Mouse (Mus musculus) layer of hippocampus, adult 9-11 months (tissue): ENCODE results near the gene Mrps18b.

Experiments
- DNase-seq: peaks from one replicate; pipeline ENCODE4 v3.0.0; 2022

Gene Mrps18b

GRCm38 (mm10) chr17:35873774-35874519 is 42.2 kb downstream of the Mrps18b start:
- DNase-seq: peak; percentile 70

- DNase-seq: no peak
Measured at GRCm38 (mm10) chr17:35870884-35871696, 45.1 kb downstream of the Mrps18b start.

- peak; percentile 84 for DNase-seq
Measured at GRCm38 (mm10) chr17:35870151-35870883, 45.9 kb downstream of the Mrps18b start.

GRCm38 (mm10) chr17:35869346-35870067 is 46.7 kb downstream of the Mrps18b start:
- DNase-seq: no peak

- no peak for DNase-seq
Measured at GRCm38 (mm10) chr17:35868961-35869345, 47.2 kb downstream of the Mrps18b start.

- DNase-seq: peak; percentile 31
Measured at GRCm38 (mm10) chr17:35868165-35868820, 47.9 kb downstream of the Mrps18b start.

- DNase-seq: no peak
Measured at GRCm38 (mm10) chr17:35866911-35867890, 49.0 kb downstream of the Mrps18b start.

- no peak for DNase-seq
Measured at GRCm38 (mm10) chr17:35866281-35866831, 49.8 kb downstream of the Mrps18b start.

- peak; percentile 21 for DNase-seq
Measured at GRCm38 (mm10) chr17:35865481-35866280, 50.5 kb downstream of the Mrps18b start, which contains the start of gene Ppp1r18. Gene Ppp1r18, plus strand, starts transcription at chr17:35865593.

- no peak for DNase-seq
Measured at GRCm38 (mm10) chr17:35864832-35865353, 51.3 kb downstream of the Mrps18b start.

- peak; percentile 86 for DNase-seq
Measured at GRCm38 (mm10) chr17:35861198-35861857, 54.9 kb downstream of the Mrps18b start, which contains the start of gene Nrm. Gene Nrm, plus strand, starts transcription at chr17:35861318.

- DNase-seq: no peak
Measured at GRCm38 (mm10) chr17:35860831-35861197, 55.4 kb downstream of the Mrps18b start.
